Mouse (Mus musculus) neural tube, embryonic 15.5 days (tissue): ENCODE data around the gene Kcnj10. TPM values are rescaled to one million over a fixed set of nuclear protein-coding genes. Genes with fewer than 3 reads are reported as not detected.

Source experiments
- ATAC-seq: fragments of 200-750 bp; cut with Nextera tagmentation; 2 replicates; pipeline ENCODE4 v1.8.0; 2017; ENCODE audit warnings: mild to moderate bottlenecking, moderate TSS enrichment, moderate library complexity; ENCODE audit not compliant: low FRiP score
- H3K27ac ChIP-seq: fragments of 300-500 bp; sonication (generic); replicated peaks from 2 replicates; pipeline ENCODE4 v1.5.1; 2015; ENCODE audit warnings: mild to moderate bottlenecking, inconsistent platforms
- H3K27me3 ChIP-seq: fragments of 300-500 bp; sonication (generic); replicated peaks from 2 replicates; pipeline ENCODE4 v1.6.1; 2015; ENCODE audit warnings: inconsistent platforms
- H3K36me3 ChIP-seq: fragments of 300-500 bp; sonication (generic); 2 replicates; pipeline ENCODE4 v1.6.1; 2015; ENCODE audit warnings: inconsistent platforms
- H3K4me1 ChIP-seq: fragments of 300-500 bp; sonication (generic); 2 replicates; pipeline ENCODE4 v1.6.1; 2015; ENCODE audit warnings: inconsistent platforms
- H3K4me2 ChIP-seq: fragments of 300-500 bp; sonication (generic); 2 replicates; pipeline ENCODE4 v1.6.1; 2015; ENCODE audit warnings: inconsistent platforms, mild to moderate bottlenecking, moderate library complexity
- H3K4me3 ChIP-seq: fragments of 300-500 bp; sonication (generic); replicated peaks from 2 replicates; pipeline ENCODE4 v1.5.1; 2015; ENCODE audit warnings: mild to moderate bottlenecking, inconsistent platforms
- H3K9ac ChIP-seq: fragments of 300-500 bp; sonication (generic); replicated peaks from 2 replicates; pipeline ENCODE4 v1.6.1; 2015; ENCODE audit warnings: mild to moderate bottlenecking, inconsistent platforms
- H3K9me3 ChIP-seq: fragments of 300-500 bp; sonication (generic); replicated peaks from 2 replicates; pipeline ENCODE4 v1.6.1; 2016; ENCODE audit warnings: inconsistent platforms
- WGBS: fragments of 180-500 bp; shearing (Covaris S2); methylation state at CpG from one replicate; pipeline ENCODE4 v1.1.7; 2015; ENCODE audit warnings: mixed read lengths; 5-methylcytosine and 5-hydroxymethylcytosine counted together
- polyA plus RNA-seq: library from polyadenylated mRNA; unstranded; fragments of >200 nt; fragmentation: Nextera tagmentation; extraction: Ambion mirVana; gene quantifications from 2 replicates; pipeline ENCODE4 v1.2.1, GENCODE M21; 2015

Gene Kcnj10
- polyA plus RNA-seq, 1 experiment from 2014 or later = 2.5 TPM

DNA sequence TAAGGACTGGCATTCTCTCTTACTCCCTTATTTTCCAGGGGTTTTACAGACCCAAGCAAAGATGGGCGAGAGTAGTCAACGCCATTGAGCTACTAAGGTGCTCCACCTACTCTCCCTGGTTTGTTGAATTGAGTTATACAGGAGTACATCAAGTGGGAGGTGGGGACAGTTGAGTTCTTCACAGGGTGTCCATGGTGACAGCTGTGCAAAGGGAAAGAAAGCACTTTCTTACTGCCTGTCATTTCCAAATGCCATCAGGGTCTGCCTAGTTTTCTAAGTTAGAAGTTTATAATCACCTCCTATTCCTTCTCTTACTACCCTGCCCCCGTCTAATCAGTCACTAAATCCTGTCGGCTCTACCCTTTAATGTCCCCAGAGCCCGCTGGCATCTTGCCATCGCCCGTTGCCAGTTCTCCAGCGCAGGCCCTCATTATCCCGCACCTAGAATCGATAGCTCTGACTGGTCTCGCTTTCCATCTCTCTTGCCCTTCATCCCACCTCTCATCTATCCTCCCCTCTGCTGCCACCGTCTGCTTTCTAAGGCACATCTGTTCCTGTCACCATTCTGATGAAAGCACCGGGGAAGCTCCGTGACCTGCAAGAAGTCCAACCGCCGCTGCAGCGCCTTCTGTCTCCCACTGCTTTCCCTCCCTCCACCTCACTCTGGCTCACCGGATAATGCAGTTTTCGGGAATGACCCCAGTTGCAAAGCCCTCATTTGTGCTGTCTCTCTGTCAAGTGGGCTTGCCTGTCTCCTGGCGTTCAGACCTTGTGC, 51.0 kb downstream of the Kcnj10 start:
- H3K27ac ChIP-seq = no peak overlapping the region
- peak overlapping the region; percentile 48 for H3K4me2 ChIP-seq
- no peaks in the 10 kb centered on the region for H3K27me3 ChIP-seq
- H3K4me1 ChIP-seq = peaks cover 9% of the 10 kb centered on the region
- 13% methylated on average over 20 of the region's 20 CpGs for WGBS
- no peaks in the 10 kb centered on the region for H3K9me3 ChIP-seq
- no peak overlapping the region; the same call in 1 of the 2 replicates for H3K9ac ChIP-seq
- no peaks in the 10 kb centered on the region for H3K36me3 ChIP-seq
- ATAC-seq = peak; percentile 37; the same call in 1 of the 2 replicates
- H3K4me3 ChIP-seq = 0 out of 2 replicates have a peak overlapping the region, but pooled peaks have one; percentile 10

DNA sequence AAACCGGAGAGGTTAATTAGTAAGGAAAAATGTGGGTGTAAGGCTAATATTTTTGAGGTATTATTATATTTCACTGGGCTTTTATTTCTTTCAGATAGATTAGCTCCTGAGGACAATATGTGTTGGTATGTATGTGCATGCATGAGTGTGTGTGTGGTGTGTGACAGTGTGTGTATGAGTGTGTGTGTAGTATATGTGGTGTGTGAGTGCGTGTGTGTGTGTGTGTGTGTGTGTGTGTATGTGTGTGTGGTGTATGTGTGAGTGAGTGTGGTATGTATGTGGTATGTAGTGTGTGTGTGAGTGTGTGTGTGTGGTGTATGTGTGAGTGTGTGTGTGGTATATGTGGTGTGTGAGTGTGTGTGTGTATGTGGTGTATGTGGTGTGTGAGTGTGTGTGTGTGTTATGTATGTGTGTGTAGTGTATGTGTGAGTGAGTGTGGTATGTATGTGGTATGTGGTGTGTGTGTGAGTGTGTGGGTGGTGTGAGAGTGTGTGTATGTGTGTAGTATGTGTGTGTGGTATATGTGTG, 51.7 kb downstream of the Kcnj10 start:
- Histone ChIP-seq H3K4me1 (peaks cover 9% of the 10 kb centered on the region), H3K36me3 (no peaks in the 10 kb centered on the region), H3K4me3 (no peak overlapping the region), H3K27me3 (no peaks in the 10 kb centered on the region), H3K27ac (no peak overlapping the region), H3K9ac (no peak overlapping the region), H3K4me2 (no peak overlapping the region), H3K9me3 (no peaks in the 10 kb centered on the region)
- 79% methylated on average over 2 of the region's 2 CpGs for WGBS
- no peak for ATAC-seq

DNA sequence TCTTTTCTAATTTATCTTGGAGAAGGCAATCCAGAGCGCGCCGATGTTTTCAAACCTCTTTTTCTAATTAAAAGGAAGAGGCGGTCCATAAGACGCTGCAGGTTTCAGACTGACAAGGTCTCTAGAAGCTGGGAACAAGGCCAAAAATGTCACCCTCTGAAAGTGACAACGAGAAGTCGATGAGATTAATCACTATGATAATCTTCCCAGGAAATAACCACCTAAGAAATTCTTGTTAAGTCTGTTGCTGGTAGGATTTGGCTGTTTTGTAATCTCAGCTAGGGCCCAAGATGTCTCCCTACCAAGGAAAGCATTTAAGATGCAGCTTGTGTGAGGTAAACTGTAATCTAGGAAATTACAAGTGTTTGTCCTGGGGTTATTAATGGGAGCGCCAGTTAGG, 52.7 kb downstream of the Kcnj10 start:
- Histone ChIP-seq H3K9ac (no peak overlapping the region), H3K4me3 (no peak overlapping the region), H3K27me3 (no peaks in the 10 kb centered on the region), H3K4me2 (no peak overlapping the region), H3K9me3 (no peaks in the 10 kb centered on the region), H3K27ac (no peak overlapping the region), H3K4me1 (peaks cover 9% of the 10 kb centered on the region), H3K36me3 (no peaks in the 10 kb centered on the region)
- ATAC-seq = no peak
- 66% methylated on average over 8 of the region's 8 CpGs for WGBS

DNA sequence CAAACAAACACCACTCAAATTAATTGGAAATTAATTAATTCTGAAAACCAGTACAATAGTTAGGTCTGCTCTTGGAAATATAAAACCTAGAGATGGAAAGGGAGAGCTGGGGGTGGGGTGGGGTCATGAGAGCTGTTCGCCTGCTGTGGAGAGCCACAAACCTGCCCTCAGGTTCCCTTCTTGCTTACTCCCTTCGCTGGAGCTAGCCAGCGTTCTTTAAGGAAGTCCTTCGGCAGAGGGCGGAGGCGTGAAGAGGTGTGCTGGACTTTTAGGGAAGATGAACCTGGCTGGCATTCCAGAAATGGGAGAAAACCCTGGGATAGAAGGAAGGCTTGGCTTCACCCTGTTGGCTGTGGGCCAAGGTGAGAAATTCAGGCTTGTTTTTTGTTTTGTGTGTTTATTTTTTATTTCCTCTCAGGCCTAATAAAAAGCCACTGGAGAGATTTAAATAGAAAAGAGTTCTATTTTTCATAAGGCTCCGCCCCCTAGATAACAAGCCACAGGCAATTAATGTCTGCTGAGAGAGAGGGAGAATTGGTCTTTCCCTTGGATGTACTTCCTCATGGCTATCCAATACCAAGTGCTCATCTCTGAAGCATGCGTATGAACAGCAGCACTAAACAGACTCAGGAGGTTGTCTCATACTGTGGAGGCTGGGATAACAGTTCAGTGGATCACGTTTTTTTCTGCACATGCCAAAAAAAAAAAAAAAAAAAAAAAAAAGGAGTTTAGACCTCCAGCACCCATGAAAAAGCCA, 56.2 kb downstream of the Kcnj10 start:
- 66% methylated on average over 9 of the region's 9 CpGs for WGBS
- H3K4me2 ChIP-seq = no peak overlapping the region
- no peak overlapping the region for H3K27ac ChIP-seq
- H3K4me3 ChIP-seq = no peak overlapping the region
- no peaks in the 10 kb centered on the region for H3K36me3 ChIP-seq
- ATAC-seq = no peak
- H3K4me1 ChIP-seq = peaks cover 3% of the 10 kb centered on the region
- H3K27me3 ChIP-seq = no peaks in the 10 kb centered on the region
- no peaks in the 10 kb centered on the region for H3K9me3 ChIP-seq
- H3K9ac ChIP-seq = no peak overlapping the region

DNA sequence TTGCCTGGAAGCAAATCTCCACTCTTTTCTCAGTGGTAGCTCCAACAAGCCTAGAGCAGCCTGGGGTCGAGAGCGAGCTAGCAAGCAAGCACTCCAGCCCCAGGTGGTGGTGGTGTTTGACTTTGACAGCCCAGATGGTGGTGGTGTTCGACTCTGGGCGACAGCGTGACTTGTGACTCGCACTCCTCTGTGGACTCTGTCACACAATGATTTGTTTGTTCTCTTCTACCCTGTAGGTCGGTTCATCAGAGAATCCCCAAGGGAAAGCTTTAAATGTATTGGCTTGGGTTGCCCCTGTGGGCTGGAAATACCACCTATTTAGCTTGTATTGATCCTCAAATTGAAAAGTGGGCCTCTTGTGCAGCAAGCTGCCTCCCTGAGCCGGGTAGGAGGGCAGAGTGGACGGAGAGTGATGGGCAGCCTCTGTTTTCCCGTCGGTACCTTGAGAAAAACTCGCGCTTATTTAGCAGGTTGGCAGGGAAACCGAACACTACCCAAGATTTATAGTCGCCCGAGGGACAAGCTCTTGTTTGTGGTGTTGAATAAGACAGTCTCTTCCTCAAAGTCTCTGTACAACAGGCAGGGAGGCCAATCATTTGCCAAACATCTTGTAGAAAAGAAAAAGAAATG, 65.2 kb downstream of the Kcnj10 start:
- H3K4me1 ChIP-seq = peaks cover 7% of the 10 kb centered on the region; the same call in 1 of the 2 replicates
- no peak overlapping the region for H3K9ac ChIP-seq
- H3K27ac ChIP-seq = peak overlapping the region; percentile 23; the same call in 1 of the 2 replicates
- no peaks in the 10 kb centered on the region for H3K27me3 ChIP-seq
- 0 out of 2 replicates have a peak overlapping the region, but pooled peaks have one; percentile 7 for H3K4me2 ChIP-seq
- no peaks in the 10 kb centered on the region for H3K36me3 ChIP-seq
- no peak overlapping the region for H3K4me3 ChIP-seq
- H3K9me3 ChIP-seq = no peaks in the 10 kb centered on the region
- 8% methylated on average over 16 of the region's 16 CpGs for WGBS
- peak; percentile 71 for ATAC-seq

DNA sequence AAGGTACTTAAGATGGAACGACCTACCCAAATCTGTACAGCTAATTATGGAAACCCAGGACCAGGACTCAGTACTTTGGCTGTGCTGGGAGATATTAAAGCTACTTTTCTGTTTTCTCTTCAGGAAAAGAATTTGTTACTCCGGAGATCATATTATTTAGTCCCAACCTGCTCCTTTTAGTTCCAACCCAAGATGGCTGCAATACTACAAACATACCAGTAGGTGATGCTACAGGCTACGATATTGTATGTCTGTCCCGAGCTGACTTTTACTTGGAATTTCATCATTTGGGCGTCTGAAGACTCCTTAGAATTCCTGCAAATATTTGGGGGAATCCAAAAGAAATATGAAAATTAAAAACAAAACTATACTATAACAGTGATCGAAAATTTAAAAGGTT, 68.0 kb downstream of the Kcnj10 start:
- Histone ChIP-seq H3K4me3 (no peak overlapping the region), H3K4me1 (peaks cover 7% of the 10 kb centered on the region; the same call in 1 of the 2 replicates), H3K9ac (no peak overlapping the region), H3K36me3 (no peaks in the 10 kb centered on the region), H3K4me2 (peak overlapping the region; percentile 25; the same call in 1 of the 2 replicates), H3K27me3 (no peaks in the 10 kb centered on the region), H3K27ac (no peak overlapping the region), H3K9me3 (no peaks in the 10 kb centered on the region)
- WGBS = 11% methylated on average over 6 of the region's 6 CpGs
- ATAC-seq = no peak

DNA sequence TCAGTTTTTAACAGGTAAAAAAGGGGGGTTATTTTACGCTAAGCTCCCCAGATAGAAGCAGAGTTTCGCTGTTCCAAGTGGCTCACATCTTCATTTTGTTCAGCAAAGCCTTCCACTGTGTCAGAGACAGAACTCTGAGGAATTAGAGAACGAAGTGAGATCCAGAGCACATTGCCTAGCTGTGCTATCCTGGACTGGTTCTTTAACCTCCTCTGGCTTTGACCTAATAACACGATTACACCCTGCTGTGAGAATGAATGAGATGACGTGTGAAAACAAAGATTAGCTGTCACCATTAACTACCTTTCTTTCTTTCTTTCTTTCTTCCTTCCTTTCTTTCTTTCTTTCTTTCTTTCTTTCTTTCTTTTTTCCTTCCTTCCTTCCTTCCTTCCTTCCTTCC, 68.4 kb downstream of the Kcnj10 start:
- Histone ChIP-seq H3K36me3 (no peaks in the 10 kb centered on the region), H3K9ac (no peak overlapping the region), H3K4me2 (peak overlapping the region; percentile 25), H3K27ac (no peak overlapping the region), H3K27me3 (no peaks in the 10 kb centered on the region), H3K4me3 (no peak overlapping the region), H3K9me3 (no peaks in the 10 kb centered on the region), H3K4me1 (peaks cover 7% of the 10 kb centered on the region; the same call in 1 of the 2 replicates)
- ATAC-seq = no peak
- WGBS = 12% methylated on average over 5 of the region's 5 CpGs

DNA sequence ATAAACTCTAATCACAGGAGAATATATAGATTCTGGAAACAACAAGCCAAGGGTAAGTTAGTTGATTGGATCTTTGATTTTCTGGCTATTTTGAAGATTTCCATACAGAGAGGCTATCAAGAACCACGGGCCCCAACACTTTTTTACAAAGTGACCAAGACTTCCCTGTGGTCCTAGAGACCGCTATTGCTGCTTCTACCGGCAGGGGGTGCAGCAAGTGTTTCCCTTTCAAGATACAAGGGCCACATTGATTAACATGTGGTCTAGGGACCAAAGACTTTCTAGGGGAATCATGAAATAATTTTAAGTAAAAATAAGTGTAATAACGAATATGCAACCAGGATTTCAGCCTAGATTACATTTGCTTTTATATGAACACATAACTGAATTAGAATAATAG, 69.8 kb downstream of the Kcnj10 start:
- Histone ChIP-seq H3K36me3 (no peaks in the 10 kb centered on the region), H3K4me1 (peaks cover 7% of the 10 kb centered on the region; the same call in 1 of the 2 replicates), H3K4me3 (no peak overlapping the region), H3K9me3 (no peaks in the 10 kb centered on the region), H3K27ac (no peak overlapping the region), H3K9ac (no peak overlapping the region), H3K27me3 (no peaks in the 10 kb centered on the region), H3K4me2 (no peak overlapping the region)
- no peak for ATAC-seq
- 8% methylated on average over 4 of the region's 4 CpGs for WGBS

DNA sequence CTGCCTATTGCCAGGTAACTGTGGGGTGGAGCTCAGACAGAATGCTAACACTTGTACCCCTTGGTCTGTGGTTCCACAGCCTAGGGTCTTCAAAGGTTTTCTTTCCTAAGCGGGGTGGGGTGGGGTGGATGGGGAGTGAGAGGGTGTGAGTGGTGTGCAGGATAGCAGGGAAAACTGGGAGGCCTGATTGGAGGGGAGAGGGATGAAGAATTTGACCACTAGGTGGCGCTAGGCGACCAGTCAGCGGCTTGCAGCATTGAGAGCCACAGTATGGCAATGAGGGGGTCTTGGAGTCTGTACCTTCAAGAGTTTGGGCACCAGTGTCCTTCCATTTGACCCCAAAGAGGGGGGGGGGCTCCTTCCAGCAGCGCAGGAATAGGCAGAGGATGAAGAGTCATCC, 71.2 kb downstream of the Kcnj10 start:
- no peaks in the 10 kb centered on the region for H3K27me3 ChIP-seq
- no peak overlapping the region for H3K27ac ChIP-seq
- no peaks in the 10 kb centered on the region for H3K36me3 ChIP-seq
- 0% methylated on average over 5 of the region's 5 CpGs for WGBS
- no peaks in the 10 kb centered on the region for H3K4me1 ChIP-seq
- H3K4me2 ChIP-seq = no peak overlapping the region
- peak; percentile 85 for ATAC-seq
- no peak overlapping the region for H3K9ac ChIP-seq
- H3K9me3 ChIP-seq = no peaks in the 10 kb centered on the region
- H3K4me3 ChIP-seq = no peak overlapping the region

DNA sequence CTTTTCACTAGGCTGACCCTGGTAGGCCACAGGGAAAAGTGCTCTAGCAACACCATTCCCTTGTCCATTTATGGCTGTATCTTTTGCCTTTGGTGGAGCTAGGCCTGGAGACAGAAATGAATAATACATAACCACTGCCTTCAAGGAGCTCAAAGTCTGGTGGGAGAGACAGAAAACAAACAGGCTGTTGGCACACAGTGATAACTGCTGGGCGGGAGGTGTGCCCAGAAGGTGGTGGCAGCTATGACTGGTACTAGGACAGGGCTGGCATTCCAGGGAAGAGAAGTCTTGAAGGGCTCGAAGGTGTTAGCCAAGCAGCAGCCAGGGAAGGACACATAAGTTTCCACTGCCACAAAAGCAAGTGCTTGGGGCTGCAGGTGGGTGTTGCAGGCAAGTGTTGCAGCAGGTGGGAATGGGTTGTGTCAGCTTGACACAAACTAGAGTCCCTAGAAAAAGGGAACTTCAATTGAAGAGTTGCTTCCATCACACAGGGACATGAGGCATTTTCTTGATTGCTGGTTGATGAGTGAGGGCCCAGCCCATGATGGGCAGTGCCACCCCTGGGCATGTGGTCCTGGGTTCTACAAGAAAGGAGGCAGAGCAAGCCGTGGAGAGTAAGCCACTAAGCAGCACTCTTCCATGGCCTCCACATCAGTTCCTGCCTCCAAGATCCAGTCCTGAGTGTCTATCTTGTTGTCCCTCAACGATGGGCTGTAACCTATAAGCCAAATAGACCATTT, 72.7 kb downstream of the Kcnj10 start:
- Histone ChIP-seq H3K27me3 (no peaks in the 10 kb centered on the region), H3K9me3 (no peaks in the 10 kb centered on the region), H3K27ac (no peak overlapping the region), H3K4me2 (no peak overlapping the region), H3K36me3 (no peaks in the 10 kb centered on the region), H3K9ac (no peak overlapping the region), H3K4me3 (no peak overlapping the region), H3K4me1 (no peaks in the 10 kb centered on the region)
- 89% methylated on average over 4 of the region's 4 CpGs for WGBS
- no peak for ATAC-seq

DNA sequence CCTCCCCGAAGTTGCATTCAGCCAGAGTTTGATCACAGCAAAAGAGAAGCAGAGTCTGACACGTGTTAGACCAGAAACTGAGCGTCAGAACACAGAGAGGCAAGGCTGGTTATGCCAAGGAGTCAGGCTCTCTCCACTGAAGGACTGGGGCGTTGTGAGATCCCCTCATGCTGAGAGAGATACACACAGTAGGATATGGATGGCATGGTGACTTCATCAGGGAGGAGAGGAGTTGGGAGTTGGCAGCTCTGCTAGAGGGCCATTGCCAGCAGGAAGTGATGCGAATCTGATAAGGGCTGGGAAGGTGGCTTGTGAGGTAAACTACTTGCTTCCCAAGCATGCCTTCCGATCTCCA, 73.2 kb downstream of the Kcnj10 start:
- no peak overlapping the region for H3K27ac ChIP-seq
- no peak for ATAC-seq
- no peaks in the 10 kb centered on the region for H3K4me1 ChIP-seq
- no peaks in the 10 kb centered on the region for H3K36me3 ChIP-seq
- H3K9ac ChIP-seq = no peak overlapping the region
- H3K4me2 ChIP-seq = no peak overlapping the region
- WGBS = 89% methylated on average over 6 of the region's 6 CpGs
- H3K27me3 ChIP-seq = no peaks in the 10 kb centered on the region
- H3K4me3 ChIP-seq = no peak overlapping the region
- no peaks in the 10 kb centered on the region for H3K9me3 ChIP-seq
